Mouse (Mus musculus): ENCODE results near the gene Chst11.

The Chst11 gene

GRCm38 (mm10) chr10:83210122-83210521, 224.8 kb downstream of the Chst11 start:
- no peak for DNase-seq (ENCODE audit: low read depth, low spot score)

GRCm38 (mm10) chr10:83210968-83211583, 225.8 kb downstream of the Chst11 start:
- no peak for DNase-seq (ENCODE audit: low read depth, low spot score)

- no peak for DNase-seq (ENCODE audit: low read depth, low spot score)
Measured at GRCm38 (mm10) chr10:83212618-83213017, 227.3 kb downstream of the Chst11 start.

- DNase-seq (ENCODE audit: low read depth, low spot score): no peak
Measured at GRCm38 (mm10) chr10:83215559-83215958, 230.3 kb downstream of the Chst11 start.

- no peak for DNase-seq (ENCODE audit: low read depth, low spot score)
Measured at GRCm38 (mm10) chr10:83217256-83217655, 232.0 kb downstream of the Chst11 start.

GRCm38 (mm10) chr10:83218778-83219177, 233.5 kb downstream of the Chst11 start:
- no peak for DNase-seq (ENCODE audit: low read depth, low spot score)

- DNase-seq (ENCODE audit: low read depth, low spot score): peak; percentile 19
Measured at GRCm38 (mm10) chr10:83219729-83220128, 234.4 kb downstream of the Chst11 start.

GRCm38 (mm10) chr10:83220217-83220616, 234.9 kb downstream of the Chst11 start:
- DNase-seq (ENCODE audit: low read depth, low spot score): no peak

- DNase-seq (ENCODE audit: low read depth, low spot score): no peak
Measured at GRCm38 (mm10) chr10:83220847-83221246, 235.5 kb downstream of the Chst11 start.

GRCm38 (mm10) chr10:83224999-83225398, 239.7 kb downstream of the Chst11 start:
- no peak for DNase-seq (ENCODE audit: low read depth, low spot score)

- no peak for DNase-seq (ENCODE audit: low read depth, low spot score)
Measured at GRCm38 (mm10) chr10:83228626-83229025, 243.3 kb downstream of the Chst11 start.

GRCm38 (mm10) chr10:83233967-83234366, 248.7 kb downstream of the Chst11 start:
- no peak for DNase-seq (ENCODE audit: low read depth, low spot score)

GRCm38 (mm10) chr10:83234391-83234790, 249.1 kb downstream of the Chst11 start:
- no peak for DNase-seq (ENCODE audit: low read depth, low spot score)

GRCm38 (mm10) chr10:83242106-83242686, 256.9 kb downstream of the Chst11 start:
- DNase-seq (ENCODE audit: low read depth, low spot score): no peak

- DNase-seq (ENCODE audit: low read depth, low spot score): no peak
Measured at GRCm38 (mm10) chr10:83244131-83244530, 258.8 kb downstream of the Chst11 start.
